Mouse (Mus musculus) heart, postnatal 4 days (tissue): ENCODE results near the gene P2ry6. TPM values are rescaled to one million over a fixed set of nuclear protein-coding genes. Genes with fewer than 3 reads are reported as not detected.

Experiments
- DNase-seq: peaks from one replicate; pipeline ENCODE4 v3.0.0; 2021
- total RNA-seq, 2 experiments: library from RNA; stranded (reverse); gene quantifications; 2 replicates each; pipeline ENCODE4 v1.2.3; 2021

The P2ry6 gene
- total RNA-seq, 2 experiments from 2014 or later: 2.5 to 2.6 TPM

DNA sequence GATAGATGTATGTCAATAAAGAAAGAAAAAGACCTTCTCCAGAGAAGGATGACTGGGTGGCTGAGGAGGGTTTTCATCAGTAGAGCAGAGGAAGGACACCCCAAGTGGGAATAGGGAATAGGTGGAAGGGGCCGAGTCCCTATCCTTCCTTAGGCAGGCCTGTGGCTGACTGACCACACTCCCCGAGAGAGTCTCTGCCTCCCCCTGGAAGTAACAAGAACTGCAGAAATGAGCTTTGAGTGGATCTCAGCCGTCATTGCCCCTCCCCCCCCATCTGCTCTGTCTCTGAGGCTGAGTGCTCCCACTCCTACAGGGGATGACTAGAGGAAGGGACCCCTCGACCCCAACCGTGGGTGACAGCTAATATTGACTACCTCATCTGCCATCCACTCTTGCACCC, 33.3 kb downstream of the P2ry6 start:
- DNase-seq: no peak

- no peak for DNase-seq
These were observed 36.3 kb downstream of the P2ry6 start for GRCm38 (mm10) chr7:100938106-100938505.

DNA sequence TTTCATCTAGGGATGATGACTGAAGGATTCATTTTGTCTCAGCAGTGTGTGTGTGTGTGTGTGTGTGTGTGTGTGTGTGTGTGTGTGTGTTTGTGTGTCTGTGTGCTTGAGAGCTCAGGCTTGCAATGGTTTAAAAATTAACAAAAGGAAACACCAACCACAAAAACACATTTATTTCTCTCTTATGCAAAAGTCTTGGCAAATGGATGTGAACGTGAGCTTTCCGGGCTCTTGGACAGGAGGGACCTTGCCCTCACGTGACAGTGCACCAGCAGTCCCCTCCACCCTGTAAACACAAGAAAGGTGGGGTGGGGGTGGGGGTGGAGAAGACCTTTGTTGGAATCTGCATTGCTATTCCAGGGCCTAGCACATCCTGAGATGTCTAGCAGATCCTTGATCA, 37.0 kb downstream of the P2ry6 start:
- DNase-seq: no peak

DNA sequence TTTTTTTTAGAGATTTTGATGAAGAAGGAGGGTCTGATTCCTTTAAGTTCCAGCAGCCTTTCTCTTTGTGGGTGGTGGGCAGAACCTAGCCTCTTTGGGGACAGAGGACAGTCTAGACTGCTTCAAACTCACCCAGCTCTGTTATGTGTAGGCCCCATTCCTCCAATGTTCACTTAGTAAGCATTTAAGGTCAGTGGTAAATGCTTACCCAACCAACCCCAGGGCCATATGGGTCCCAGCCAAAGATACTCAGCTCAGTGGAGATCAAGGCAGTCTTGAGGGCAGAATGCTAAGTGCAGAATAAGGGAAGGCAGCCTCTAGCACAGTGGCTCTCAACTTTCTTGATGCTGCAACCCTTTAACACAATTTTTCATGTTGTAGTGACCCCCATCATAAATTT, 40.9 kb downstream of the P2ry6 start:
- no peak for DNase-seq

- peak; percentile 91 for DNase-seq
These were observed 41.9 kb downstream of the P2ry6 start for GRCm38 (mm10) chr7:100932481-100933007.

DNA sequence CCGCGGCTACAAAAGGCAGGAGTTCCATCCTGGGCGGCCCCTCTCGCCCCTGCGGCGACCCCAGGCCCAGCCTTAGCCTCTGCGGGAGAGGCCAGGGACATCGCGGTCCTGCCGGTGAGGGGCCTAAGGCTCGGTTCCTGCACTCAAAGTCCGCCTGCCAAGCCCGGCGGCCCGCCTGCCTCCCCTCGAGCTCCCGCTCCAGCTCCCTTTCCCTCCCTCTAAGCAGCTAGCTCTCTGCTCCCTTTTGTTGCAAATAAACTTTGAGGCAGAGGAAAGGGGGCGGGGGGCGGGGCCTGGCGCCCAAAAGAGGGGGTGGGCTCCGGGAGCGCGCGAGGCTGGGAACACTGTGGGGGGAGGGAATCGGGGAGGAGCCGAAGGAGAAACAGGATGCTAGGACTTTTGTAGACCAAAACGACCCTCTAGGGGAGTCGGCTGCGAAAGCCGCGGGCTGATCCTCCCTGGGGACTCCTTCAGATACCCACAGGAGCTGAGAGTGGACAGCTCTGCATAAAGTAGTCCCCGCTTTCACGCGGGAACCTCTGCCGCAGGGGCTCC, 42.4 kb downstream of the P2ry6 start, which contains the start of gene Arhgef17:
Gene Arhgef17 (minus strand): TSS at position 182 of the 555 bp plus-strand sequence.
- DNase-seq: peak; percentile 75

DNA sequence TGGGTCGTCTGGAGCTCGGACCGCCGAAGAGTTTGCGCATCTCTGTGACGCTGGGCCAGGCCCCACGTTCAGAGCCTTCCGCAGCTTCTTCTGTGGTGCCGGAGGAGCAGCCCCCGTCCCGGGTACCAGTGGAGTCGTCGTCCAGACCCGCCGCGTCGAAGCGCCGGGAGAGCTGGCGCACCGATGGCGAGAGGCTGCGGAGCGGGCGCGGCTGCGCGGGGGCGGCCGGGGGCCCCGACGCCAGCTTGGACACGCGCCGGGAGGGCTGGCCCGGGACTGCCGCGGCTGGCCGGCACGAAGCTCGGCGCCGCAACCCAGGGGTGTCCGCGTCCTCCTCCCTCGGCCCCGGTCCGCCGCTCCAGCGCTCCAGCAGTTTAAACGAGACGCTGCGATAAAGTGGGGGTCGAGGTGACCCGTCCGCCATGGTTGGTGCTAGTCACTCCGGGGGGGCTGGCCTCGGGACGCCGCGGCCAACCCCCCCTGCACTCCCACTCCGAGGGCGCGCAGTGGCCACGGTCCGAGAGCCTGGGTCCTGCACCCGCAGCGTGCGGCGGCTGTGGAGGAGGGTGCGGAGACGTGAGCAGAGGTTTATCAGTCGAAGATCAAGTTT, 43.0 kb downstream of the P2ry6 start:
- DNase-seq: peak; percentile 66

GRCm38 (mm10) chr7:100930619-100931315, 43.7 kb downstream of the P2ry6 start:
- DNase-seq: peak; percentile 79

- DNase-seq: no peak
These were observed 44.7 kb downstream of the P2ry6 start for GRCm38 (mm10) chr7:100929639-100930303.

GRCm38 (mm10) chr7:100928456-100928855, 46.0 kb downstream of the P2ry6 start:
- no peak for DNase-seq

DNA sequence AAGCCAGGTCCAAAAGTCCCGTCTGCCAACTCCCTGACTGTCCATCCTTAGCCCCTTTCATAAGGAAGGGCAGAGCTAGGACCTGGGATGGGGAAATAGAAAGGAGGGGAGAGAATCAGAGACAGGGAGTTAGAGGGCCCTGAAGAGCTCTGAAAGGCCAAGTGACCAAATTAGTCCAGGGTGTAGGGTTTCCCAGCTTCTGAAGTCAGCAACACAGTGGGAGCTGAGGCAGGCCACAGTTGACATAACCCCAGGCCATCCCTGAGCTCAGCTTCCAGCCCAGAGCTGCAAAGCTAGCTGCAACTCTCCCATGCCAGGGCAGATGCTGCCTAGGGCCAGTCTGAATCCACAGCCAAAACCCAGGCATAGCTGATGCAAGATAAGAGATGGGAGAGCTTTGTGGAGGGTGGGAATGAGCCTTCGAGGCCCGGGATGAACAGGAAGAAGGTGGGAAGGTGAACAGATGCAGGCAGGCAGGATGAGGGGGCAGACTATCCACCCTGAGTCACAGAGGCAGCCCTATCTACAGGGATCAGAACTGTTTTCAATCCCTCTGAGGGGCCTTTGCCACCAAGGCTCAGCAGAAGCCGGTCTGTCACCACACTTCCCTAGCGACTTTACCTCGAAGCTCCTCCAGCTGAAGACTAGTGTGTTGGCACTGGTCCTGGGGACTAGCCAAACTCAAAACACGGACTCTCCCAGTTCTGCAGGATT, 47.0 kb downstream of the P2ry6 start:
- DNase-seq: no peak

- no peak for DNase-seq
These were observed 48.0 kb downstream of the P2ry6 start for GRCm38 (mm10) chr7:100926311-100926923.

DNA sequence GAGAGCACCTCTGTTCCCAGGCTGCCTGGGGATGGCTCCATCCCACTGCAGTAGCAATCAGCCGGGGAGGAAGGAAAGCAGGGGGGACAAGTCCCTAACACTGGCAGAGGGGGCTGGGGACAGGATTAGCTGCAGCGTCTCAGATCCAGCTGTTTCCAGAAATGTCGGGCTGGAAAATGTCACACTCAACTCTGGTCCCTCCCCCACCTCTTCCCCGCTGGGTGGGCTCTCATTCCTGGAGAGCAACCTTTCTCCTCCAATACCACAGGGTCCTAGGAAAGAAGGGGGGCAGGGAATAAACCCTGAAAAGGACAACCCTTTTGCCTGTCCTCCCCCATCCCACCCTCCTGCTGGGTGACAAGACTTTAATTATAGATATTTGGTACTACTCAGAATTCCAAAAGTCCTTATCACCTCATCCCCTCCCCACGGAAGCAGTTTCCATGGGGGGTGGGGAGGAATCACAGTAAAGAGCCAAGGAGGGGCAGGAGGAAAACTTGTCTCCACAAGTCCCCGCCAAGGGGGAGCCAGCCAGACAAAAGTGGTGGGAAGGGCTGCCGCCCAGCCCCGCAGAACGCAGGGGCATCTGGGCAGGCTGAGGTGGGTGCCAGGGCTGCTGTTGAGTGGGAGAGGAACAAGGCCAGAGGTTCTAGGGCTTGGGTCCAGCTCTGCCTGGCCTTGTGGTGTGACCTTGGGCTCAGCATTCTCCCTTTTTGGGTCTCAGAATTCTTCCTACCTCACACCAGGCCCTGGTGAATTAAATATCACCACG, 49.6 kb downstream of the P2ry6 start:
- DNase-seq: no peak

- no peak for DNase-seq
These were observed 50.2 kb downstream of the P2ry6 start for GRCm38 (mm10) chr7:100924200-100924599.

GRCm38 (mm10) chr7:100922907-100923306, 51.5 kb downstream of the P2ry6 start:
- DNase-seq: no peak

DNA sequence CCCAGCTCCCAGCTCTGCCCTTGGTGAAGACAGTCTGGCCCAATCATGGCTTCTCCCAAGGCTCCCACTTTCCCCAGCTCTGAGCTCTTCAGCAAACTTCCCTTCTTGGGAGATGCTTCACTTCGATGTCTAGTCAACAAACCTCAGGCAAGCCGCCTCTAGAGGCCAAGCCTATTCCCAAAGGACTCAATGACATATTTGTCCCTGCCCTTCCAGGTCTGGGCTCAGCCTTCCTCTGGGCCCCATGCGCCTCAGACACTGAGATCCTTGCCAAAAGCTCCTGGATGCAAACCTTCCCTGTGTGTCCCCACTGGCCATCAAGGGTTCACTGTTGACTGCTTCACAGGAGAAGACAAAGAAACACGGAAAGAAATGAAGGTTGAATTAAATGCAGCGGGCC, 53.2 kb downstream of the P2ry6 start:
- no peak for DNase-seq

- DNase-seq: peak; percentile 62
These were observed 54.7 kb downstream of the P2ry6 start for GRCm38 (mm10) chr7:100919809-100920107.

- no peak for DNase-seq
These were observed 55.2 kb downstream of the P2ry6 start for GRCm38 (mm10) chr7:100919006-100919808.

DNA sequence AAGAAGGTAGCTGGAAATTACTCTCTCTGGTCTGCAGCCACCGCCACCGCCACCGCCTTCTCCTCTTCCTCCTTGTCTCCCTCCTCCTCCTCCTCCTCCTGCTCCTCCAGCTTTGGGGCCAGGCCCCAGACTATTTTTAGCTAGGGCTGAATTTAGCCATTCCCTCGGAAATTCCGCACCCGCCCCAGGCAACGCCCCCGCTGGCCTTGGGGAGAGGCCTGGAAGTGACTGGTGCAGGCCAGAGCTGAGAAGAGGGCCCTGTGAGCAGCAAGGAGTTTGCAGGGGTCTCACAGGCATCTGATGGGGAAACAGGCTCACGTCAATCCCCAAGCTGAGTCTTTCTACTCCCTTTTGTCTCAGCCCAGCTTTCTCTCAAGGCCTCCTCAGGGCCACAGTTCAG, 56.3 kb downstream of the P2ry6 start:
- peak; percentile 76 for DNase-seq

- no peak for DNase-seq
These were observed 56.7 kb downstream of the P2ry6 start for GRCm38 (mm10) chr7:100917751-100918150.

- no peak for DNase-seq
These were observed 57.9 kb downstream of the P2ry6 start for GRCm38 (mm10) chr7:100916526-100916925.
